Mouse (Mus musculus) midbrain, embryonic 16.5 days (tissue): ENCODE measurements around the gene Irx4. TPM values are rescaled to one million over a fixed set of nuclear protein-coding genes. Genes with fewer than 3 reads are reported as not detected.
A peak's percentile ranks its signal among the peaks of the same experiment; 100 is the strongest.

Experiments used
- ATAC-seq: fragments of 200-750 bp; cut with Nextera tagmentation; 2 replicates; pipeline ENCODE4 v1.8.0; 2017; ENCODE audit warnings: moderate TSS enrichment
- H3K27ac ChIP-seq: fragments of 300-500 bp; sonication (generic); 2 replicates; pipeline ENCODE4 v1.5.1; 2014; ENCODE audit warnings: mild to moderate bottlenecking, low read length, mixed read lengths
- H3K27me3 ChIP-seq: fragments of 300-500 bp; sonication (generic); 2 replicates; pipeline ENCODE4 v1.6.1; 2014; ENCODE audit warnings: low read depth, low read length, mixed read lengths; ENCODE audit not compliant: control insufficient read depth, insufficient read depth
- H3K36me3 ChIP-seq: fragments of 300-500 bp; sonication (generic); 2 replicates; pipeline ENCODE4 v1.6.1; 2014; ENCODE audit warnings: mild to moderate bottlenecking, low read length, moderate library complexity, mixed read lengths; ENCODE audit not compliant: control insufficient read depth, insufficient read depth
- H3K4me1 ChIP-seq: fragments of 300-500 bp; sonication (generic); 2 replicates; pipeline ENCODE4 v1.6.1; 2014; ENCODE audit warnings: mild to moderate bottlenecking, low read length, mixed read lengths; ENCODE audit not compliant: control insufficient read depth, insufficient read depth
- H3K4me2 ChIP-seq: fragments of 300-500 bp; sonication (generic); 2 replicates; pipeline ENCODE4 v1.6.1; 2014; ENCODE audit warnings: mild to moderate bottlenecking, low read length, mixed read lengths
- H3K4me3 ChIP-seq: fragments of 300-500 bp; sonication (generic); 2 replicates; pipeline ENCODE4 v1.5.1; 2014; ENCODE audit warnings: low read depth, mild to moderate bottlenecking, low read length, moderate library complexity, mixed read lengths
- H3K9ac ChIP-seq: fragments of 300-500 bp; sonication (generic); 2 replicates; pipeline ENCODE4 v1.6.1; 2014; ENCODE audit warnings: low read depth, low read length, mixed read lengths
- H3K9me3 ChIP-seq: fragments of 300-500 bp; sonication (generic); replicated peaks from 2 replicates; pipeline ENCODE4 v1.6.1; 2014; ENCODE audit warnings: mild to moderate bottlenecking, low read length, mixed read lengths; ENCODE audit not compliant: control insufficient read depth, poor library complexity, severe bottlenecking
- WGBS: fragments of 180-500 bp; shearing (Covaris S2); extraction: QIAGEN DNeasy Blood & Tissue Kit; methylation state at CpG from one replicate; pipeline ENCODE4 v1.1.7; 2014; 5-methylcytosine and 5-hydroxymethylcytosine counted together
- polyA plus RNA-seq: library from polyadenylated mRNA; unstranded; fragments of >200 nt; fragmentation: Nextera tagmentation; extraction: Ambion mirVana; gene quantifications from 2 replicates; pipeline ENCODE4 v1.2.1, GENCODE M21; 2015

Irx4 gene
- polyA plus RNA-seq, 1 experiment from 2014 or later, result 1.4 TPM

DNA sequence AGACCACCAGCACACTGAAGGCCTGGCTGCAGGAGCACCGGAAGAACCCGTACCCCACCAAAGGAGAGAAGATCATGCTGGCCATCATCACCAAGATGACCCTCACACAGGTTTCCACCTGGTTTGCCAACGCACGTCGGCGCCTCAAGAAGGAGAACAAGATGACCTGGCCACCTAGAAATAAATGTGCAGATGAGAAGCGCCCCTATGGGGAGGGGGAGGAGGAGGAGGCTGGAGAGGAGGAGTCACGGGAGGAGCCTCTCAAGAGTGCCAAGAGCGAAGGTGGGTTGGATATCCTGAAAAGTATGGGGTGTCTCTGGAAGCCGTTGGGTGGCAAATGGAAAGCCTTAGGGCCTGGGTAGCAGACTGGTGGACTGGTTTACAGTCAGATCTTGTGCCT lies 7.3 kb downstream of the Irx4 start:
- H3K36me3 ChIP-seq, result no peaks in the 10 kb centered on the region
- WGBS, result 6% methylated on average over 10 of the region's 10 CpGs

DNA sequence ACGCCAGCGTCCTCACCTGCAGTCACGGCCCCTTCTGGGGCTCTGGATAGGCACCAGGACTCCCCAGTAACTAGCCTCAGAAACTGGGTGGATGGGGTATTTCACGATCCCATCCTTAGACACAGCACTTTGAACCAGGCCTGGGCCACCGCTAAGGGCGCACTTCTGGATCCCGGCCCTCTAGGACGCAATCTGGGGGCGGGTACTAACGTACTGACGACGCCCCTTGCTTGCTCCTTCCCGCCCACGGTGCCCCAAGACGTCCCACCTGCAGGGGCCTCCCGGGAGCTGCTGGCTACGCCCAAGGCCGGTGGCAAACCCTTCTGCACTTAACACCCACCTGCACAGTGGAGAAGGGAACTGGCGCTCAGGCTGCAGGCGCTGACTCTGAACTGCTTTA lies 8.4 kb downstream of the Irx4 start:
- Histone ChIP-seq H3K9ac (no peak overlapping the region), H3K27ac (no peak overlapping the region), H3K4me1 (peaks cover 25% of the 10 kb centered on the region), H3K27me3 (peaks cover 80% of the 10 kb centered on the region), H3K4me2 (peak overlapping the region; percentile 18; the same call in 1 of the 2 replicates), H3K9me3 (no peaks in the 10 kb centered on the region), H3K4me3 (no peak overlapping the region), H3K36me3 (no peaks in the 10 kb centered on the region)
- 1% methylated on average over 20 of the region's 20 CpGs for WGBS
- ATAC-seq, result no peak

More for the DNA sequence above, 7.3 kb downstream of the Irx4 start:
- peaks cover 33% of the 10 kb centered on the region for H3K4me1 ChIP-seq
- H3K9me3 ChIP-seq, result no peaks in the 10 kb centered on the region
- H3K27me3 ChIP-seq, result peaks cover 68% of the 10 kb centered on the region
- no peak overlapping the region for H3K27ac ChIP-seq
- ATAC-seq, result no peak
- H3K4me2 ChIP-seq, result no peak overlapping the region
- no peak overlapping the region for H3K4me3 ChIP-seq
- no peak overlapping the region for H3K9ac ChIP-seq

DNA sequence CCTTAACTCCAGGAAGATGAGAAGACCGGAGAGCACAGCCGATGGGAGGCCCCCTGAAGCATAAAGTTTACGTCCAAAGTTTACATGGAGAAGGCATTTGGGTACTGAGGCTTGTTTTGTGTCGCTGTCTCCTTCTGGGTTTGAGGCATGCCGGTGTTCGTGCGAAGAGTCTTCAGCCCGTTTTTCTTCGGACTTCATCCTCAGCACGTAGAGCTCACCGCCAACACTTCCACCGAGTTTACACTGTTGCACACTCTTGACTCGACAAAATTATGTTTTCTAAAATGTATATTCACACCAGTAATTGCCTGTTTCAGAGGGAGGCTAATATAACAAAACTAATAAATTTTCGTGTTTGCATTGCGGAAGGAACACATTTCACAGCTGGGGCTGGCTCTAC lies 9.0 kb downstream of the Irx4 start:
- H3K9ac ChIP-seq, result no peak overlapping the region
- H3K27me3 ChIP-seq, result peaks cover 84% of the 10 kb centered on the region
- H3K36me3 ChIP-seq, result no peaks in the 10 kb centered on the region
- H3K4me3 ChIP-seq, result no peak overlapping the region
- 6% methylated on average over 15 of the region's 15 CpGs for WGBS
- ATAC-seq, result no peak
- no peak overlapping the region for H3K4me2 ChIP-seq
- H3K27ac ChIP-seq, result no peak overlapping the region
- H3K9me3 ChIP-seq, result no peaks in the 10 kb centered on the region
- H3K4me1 ChIP-seq, result peaks cover 25% of the 10 kb centered on the region

DNA sequence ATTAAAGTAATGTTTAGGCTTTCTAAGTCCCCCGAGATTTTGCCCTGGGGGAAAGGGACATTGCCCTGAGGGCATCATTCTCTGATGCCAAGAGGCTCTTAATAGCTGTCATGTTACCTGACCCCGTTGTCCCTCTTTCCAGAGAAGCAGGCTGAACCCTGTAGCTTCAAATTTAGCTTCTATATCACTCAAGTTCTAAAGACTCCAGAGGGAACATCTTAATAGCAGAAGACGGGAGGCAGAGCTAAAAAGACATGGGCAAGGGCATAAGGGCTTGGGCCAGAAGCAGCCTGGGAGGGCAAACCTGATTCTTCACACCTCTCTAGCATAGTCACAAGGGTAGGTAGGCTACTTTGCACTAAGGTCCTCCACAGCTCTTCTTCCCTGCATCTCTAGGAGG lies 9.6 kb downstream of the Irx4 start:
- H3K4me2 ChIP-seq, result no peak overlapping the region
- no peaks in the 10 kb centered on the region for H3K36me3 ChIP-seq
- H3K4me3 ChIP-seq, result no peak overlapping the region
- H3K9me3 ChIP-seq, result no peaks in the 10 kb centered on the region
- ATAC-seq, result no peak
- no peak overlapping the region for H3K9ac ChIP-seq
- WGBS, result 16% methylated on average over 3 of the region's 3 CpGs
- H3K27ac ChIP-seq, result no peak overlapping the region
- H3K4me1 ChIP-seq, result peaks cover 22% of the 10 kb centered on the region
- H3K27me3 ChIP-seq, result peaks cover 78% of the 10 kb centered on the region

DNA sequence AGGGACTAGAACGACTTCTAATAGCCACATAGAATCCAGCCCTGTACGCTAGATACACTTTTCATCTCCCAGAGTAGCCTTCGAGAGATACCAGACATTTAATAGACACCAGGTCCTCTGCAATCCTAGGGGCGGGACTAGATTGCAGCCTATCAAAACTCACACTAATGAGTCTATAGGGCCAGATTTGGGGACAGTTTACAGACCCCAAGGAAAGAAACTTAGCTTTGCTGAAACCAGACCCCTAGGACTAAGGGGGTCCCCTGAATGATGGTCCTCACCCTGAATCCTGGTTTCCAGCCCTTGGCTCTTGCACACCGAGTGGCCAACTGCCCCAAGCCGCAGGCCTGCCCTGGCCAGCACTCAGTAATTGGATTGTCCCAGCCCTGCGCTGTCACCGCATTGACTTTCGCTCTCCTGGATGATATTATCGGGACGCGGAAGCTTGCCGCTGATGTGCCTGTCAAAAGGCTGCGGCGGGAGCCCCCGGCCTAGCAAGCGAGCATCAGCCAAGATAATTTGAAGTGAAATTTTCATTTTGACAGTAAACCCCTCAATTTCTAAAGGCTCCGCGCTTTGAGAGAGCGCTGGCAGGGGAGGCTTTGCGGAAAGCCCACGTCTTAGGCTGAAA lies 10.3 kb downstream of the Irx4 start:
- 3% methylated on average over 22 of the region's 22 CpGs for WGBS
- H3K4me3 ChIP-seq, result peak overlapping the region; percentile 5; the same call in 1 of the 2 replicates
- H3K27me3 ChIP-seq, result peaks cover 71% of the 10 kb centered on the region
- H3K9ac ChIP-seq, result no peak overlapping the region
- H3K4me1 ChIP-seq, result peaks cover 20% of the 10 kb centered on the region
- ATAC-seq, result no peak
- no peak overlapping the region for H3K27ac ChIP-seq
- no peaks in the 10 kb centered on the region for H3K36me3 ChIP-seq
- peak overlapping the region; percentile 70 for H3K4me2 ChIP-seq
- no peaks in the 10 kb centered on the region for H3K9me3 ChIP-seq

DNA sequence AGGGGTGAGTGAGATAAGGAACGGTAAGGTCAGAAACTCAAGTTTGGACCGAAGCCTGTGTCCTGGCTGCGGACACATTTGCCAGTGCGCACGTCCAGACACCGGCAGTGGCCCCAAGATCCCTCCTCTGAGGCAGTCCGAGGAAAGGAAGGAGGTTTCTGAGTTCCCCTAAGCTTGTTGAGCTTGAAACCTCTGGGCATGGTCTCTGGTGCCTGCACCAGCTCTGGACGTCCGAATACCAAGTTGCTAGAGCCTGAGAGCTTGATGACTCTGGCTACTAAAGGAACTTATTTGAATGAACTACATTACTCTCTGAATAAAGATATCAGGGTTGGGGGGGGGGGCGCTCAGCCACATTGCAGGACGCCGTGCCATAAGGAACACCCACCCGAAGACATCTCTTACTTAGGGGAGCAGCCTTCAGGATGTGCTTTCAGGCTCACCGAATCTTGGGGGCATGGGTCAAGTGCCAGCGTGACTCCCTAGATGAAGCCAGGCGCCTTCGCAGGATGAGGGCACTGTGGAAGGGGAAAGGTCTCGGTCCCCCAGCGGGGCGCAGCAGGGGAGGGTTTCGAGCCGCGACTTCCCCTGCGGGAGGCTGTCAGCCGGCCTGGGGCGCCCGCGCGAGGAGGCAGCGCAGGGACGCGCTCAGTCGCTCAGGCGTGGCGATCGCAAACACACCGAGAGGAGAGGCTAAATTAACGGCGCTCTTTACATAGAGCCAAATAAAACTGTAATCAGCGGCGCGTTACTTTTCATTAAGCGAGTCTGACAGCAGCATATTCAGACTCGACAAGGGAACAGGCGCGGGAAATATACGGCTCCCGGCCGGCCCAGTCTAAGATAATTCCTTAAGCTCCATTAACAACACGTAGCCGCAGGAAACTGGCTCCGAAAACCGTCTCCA lies 11.3 kb downstream of the Irx4 start:
- peak overlapping the region; percentile 70 for H3K4me2 ChIP-seq
- H3K27ac ChIP-seq, result no peak overlapping the region
- 0 out of 2 replicates have a peak, but pooled peaks have one; percentile 33 for ATAC-seq
- no peaks in the 10 kb centered on the region for H3K9me3 ChIP-seq
- no peaks in the 10 kb centered on the region for H3K36me3 ChIP-seq
- H3K9ac ChIP-seq, result 0 out of 2 replicates have a peak overlapping the region, but pooled peaks have one; percentile 31
- peaks cover 65% of the 10 kb centered on the region for H3K27me3 ChIP-seq
- H3K4me1 ChIP-seq, result peaks cover 20% of the 10 kb centered on the region
- WGBS, result 0% methylated on average over 53 of the region's 53 CpGs
- H3K4me3 ChIP-seq, result peak overlapping the region; percentile 31

DNA sequence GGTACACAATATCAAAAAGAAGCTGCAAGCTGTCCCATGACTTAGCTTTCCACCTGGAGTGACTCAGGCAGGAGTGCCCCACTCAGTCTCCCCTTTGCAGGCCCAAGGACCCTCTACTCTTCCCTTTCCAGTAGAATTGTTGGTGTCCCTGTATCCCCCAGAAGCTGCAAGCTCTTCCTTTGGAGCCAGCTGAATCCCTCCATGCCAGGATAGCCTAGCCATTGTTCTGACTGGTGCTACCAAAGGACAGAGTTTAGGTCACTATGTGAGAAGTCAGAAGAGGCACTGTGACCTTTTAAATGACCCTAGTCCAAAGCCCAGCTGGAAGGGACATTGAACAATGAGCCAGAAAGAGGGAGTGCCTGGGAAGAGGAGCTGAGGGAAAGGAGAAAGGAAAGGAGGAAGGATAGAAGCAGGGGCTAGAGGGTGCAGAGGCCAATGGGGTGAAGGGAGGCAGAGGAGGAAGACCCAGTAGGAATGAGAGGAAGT lies 12.6 kb downstream of the Irx4 start:
- H3K9me3 ChIP-seq, result no peaks in the 10 kb centered on the region
- H3K9ac ChIP-seq, result no peak overlapping the region
- no peak overlapping the region for H3K27ac ChIP-seq
- peaks cover 20% of the 10 kb centered on the region for H3K4me1 ChIP-seq
- ATAC-seq, result no peak
- peaks cover 53% of the 10 kb centered on the region for H3K27me3 ChIP-seq
- H3K4me2 ChIP-seq, result no peak overlapping the region
- H3K4me3 ChIP-seq, result no peak overlapping the region
- no peaks in the 10 kb centered on the region for H3K36me3 ChIP-seq

DNA sequence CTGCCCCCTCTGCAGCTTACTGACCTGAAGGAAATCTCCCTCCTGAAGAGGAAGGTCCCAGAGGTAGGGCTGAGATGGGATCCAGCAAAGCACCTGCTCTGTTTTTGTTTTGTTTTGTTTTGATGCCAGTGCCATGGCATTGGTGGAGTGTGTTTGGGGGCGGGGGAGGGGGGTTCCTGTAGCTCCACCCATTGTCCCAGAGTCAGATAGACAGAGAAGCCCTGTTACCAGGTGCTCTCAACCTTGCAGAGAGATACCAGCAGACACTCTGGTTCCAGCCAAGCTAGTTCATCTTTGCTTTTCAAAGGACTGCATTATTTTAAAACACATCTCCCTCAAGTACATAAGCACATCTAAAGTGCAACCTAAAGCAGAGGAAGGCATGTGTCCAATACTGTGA lies 13.3 kb downstream of the Irx4 start:
- Histone ChIP-seq H3K27ac (no peak overlapping the region), H3K4me2 (no peak overlapping the region), H3K27me3 (peaks cover 46% of the 10 kb centered on the region), H3K4me3 (no peak overlapping the region), H3K9me3 (no peaks in the 10 kb centered on the region), H3K4me1 (peaks cover 20% of the 10 kb centered on the region), H3K36me3 (no peaks in the 10 kb centered on the region), H3K9ac (no peak overlapping the region)
- WGBS, result 15% methylated on average over 1 of the region's 1 CpGs
- no peak for ATAC-seq

DNA sequence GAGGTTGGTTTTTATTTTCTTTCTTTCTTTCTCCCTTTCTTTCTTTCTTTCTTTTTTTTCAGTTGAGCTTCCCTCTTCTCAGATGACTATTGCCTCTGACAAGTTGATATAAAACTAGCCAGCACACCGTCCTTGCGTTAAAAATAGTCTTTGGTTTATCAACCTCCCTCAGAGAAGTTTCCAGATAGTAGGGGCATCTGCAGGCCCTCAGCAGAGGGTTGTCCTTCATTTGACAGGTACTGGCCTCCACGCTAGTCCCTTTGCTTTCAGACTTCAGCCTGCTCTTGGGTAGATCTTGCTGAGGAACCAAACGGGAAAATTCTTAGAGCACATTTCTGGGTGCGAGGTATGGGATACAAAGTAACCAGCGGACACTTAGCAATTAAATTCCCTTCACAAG lies 17.1 kb downstream of the Irx4 start:
- Histone ChIP-seq H3K4me1 (peaks cover under 1% of the 10 kb centered on the region), H3K27ac (no peak overlapping the region), H3K27me3 (peaks cover 18% of the 10 kb centered on the region), H3K4me2 (no peak overlapping the region), H3K4me3 (no peak overlapping the region), H3K9ac (no peak overlapping the region), H3K36me3 (no peaks in the 10 kb centered on the region), H3K9me3 (no peaks in the 10 kb centered on the region)
- WGBS, result 89% methylated on average over 6 of the region's 6 CpGs
- no peak for ATAC-seq
